Mouse (Mus musculus): Measurements from ENCODE around the gene Depp1.

DNA sequence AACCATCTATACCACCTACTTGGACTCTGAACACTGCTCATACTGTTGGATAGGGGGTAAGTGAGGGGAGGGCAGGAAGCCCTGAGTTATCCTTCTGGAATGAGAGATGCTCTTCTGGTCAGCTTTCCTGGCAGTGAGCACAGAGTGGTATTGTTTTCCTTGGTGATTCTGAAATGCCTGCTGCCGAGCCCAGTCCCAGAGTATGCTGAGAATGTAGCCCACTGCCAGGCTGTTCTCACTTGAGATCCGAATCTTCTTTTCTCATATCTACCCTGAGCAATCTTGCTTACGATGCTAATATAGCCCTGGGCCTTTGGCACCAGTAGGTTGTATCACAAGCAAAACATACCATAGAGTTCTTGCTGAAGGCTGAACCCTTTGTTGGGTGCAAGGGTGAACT is 43.9 kb downstream of the Depp1 start:
- TF ChIP-seq POLR2A (IDR thresholded peaks at IDR 0.05; ENCODE audit: insufficient read depth, low read length) (no peak), CTCF (IDR thresholded peaks at IDR 0.05; ENCODE audit: low read depth, low read length) (no peak), EP300 (IDR thresholded peaks at IDR 0.05; ENCODE audit: insufficient read depth, low read depth, low read length) (no peak)

Data from ES-Bruce4 (cell line).